Mouse (Mus musculus) right cerebral cortex, postnatal 4 days (tissue): ENCODE measurements around the gene Trim27.

Experiments used
- DNase-seq: peaks from one replicate; pipeline ENCODE4 v3.0.0-alpha.2; 2022

The Trim27 gene

GRCm38 (mm10) chr13:21221656-21222462 is 42.6 kb downstream of the Trim27 start:
- no peak for DNase-seq

- peak; percentile 90 for DNase-seq
Measured at GRCm38 (mm10) chr13:21222463-21223022, 43.3 kb downstream of the Trim27 start.

- DNase-seq, result no peak
Measured at GRCm38 (mm10) chr13:21223242-21223655, 44.0 kb downstream of the Trim27 start.

DNA sequence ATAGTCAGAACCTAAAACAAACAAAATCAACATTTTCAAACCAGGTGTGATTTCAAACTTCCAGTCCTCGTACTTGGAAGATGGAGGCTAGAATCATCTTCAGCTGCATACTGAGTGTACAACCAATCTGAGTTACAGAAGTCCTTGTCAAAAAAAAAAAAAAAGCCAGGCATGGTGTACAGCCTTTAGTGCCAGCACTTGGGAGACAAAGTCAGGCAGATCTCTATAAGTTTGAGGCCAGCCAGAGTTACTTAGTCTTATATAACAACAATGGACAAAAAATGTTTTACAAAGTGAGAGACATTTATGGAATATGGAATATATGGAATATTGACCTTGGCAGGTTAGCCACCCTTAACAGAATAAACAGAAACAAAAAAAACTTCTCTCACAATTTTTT is 45.1 kb downstream of the Trim27 start:
- DNase-seq, result no peak

GRCm38 (mm10) chr13:21225206-21225605 is 46.0 kb downstream of the Trim27 start:
- no peak for DNase-seq

- no peak for DNase-seq
Measured at GRCm38 (mm10) chr13:21226031-21226430, 46.8 kb downstream of the Trim27 start.

GRCm38 (mm10) chr13:21233732-21234705 is 54.8 kb downstream of the Trim27 start:
- peak; percentile 80 for DNase-seq

GRCm38 (mm10) chr13:21236714-21237113 is 57.5 kb downstream of the Trim27 start:
- no peak for DNase-seq

DNA sequence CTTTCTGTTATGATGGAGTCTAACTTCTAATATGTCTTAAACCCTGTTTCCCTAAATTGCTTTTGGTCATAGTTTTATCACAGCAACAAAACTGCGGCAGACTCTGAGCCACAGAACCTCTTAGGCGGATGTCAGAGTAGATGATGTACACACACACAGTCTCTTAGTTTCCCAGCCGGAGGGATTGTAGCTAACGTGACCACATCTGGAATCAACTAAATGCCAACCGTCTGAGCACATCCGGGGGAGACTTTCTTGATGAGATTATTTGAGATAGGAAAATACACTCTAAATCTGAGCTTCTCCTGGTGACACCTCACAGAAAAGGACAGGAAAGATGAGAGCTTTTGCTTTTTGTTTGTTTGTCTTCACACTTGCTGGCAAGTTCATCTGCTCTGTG is 57.9 kb downstream of the Trim27 start:
- DNase-seq, result no peak

GRCm38 (mm10) chr13:21240788-21241187 is 61.5 kb downstream of the Trim27 start:
- DNase-seq, result peak; percentile 42

DNA sequence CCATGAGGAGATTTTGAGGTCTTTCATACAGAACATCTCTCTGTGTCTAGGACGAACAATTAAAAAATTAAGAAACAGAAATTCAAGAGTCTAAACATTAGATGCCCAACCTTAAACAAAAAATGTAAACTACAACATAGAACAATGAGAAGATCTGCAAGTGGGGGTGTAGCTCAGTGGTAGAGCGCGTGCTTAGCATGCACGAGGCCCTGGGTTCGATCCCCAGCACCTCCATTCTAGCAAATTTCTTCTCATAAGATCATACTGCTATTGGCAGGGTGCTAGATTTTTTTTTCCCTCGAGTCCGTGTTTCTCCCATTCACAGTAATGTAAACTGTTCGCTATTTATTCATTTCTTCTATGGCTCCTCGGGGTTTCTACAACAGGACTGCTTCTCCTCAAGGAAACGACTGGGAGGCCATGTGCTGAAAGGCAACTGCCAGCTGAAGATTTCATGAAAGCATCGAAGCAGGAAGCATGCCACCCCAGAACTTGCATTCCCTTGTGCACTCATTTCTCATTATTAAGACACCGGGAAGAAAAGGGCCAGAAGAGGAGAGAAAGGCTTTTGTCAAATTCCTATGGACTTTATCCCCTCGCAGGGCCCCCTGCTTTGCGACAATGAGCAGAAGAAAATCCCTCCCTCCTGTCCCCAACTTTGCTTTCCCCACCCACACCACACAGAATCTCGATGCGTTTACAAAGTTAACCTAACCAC is 63.3 kb downstream of the Trim27 start:
- no peak for DNase-seq

GRCm38 (mm10) chr13:21243196-21243595 is 64.0 kb downstream of the Trim27 start:
- no peak for DNase-seq

GRCm38 (mm10) chr13:21244089-21244488 is 64.8 kb downstream of the Trim27 start:
- DNase-seq, result no peak
